Mouse (Mus musculus) embryonic facial prominence, embryonic 11.5 days (tissue): ENCODE data around the gene Zfp296. TPM values are rescaled to one million over a fixed set of nuclear protein-coding genes. Genes with fewer than 3 reads are reported as not detected.

Experiments
- ATAC-seq: fragments of 200-750 bp; cut with Nextera tagmentation; replicated peaks from 2 replicates; pipeline ENCODE4 v1.8.0; 2017; ENCODE audit warnings: low read depth; ENCODE audit not compliant: insufficient number of reproducible peaks, low FRiP score, low TSS enrichment
- DNase-seq: peaks from one replicate; pipeline ENCODE4 v3.0.0-alpha.2; 2015; ENCODE audit warnings: low spot score
- H3K27ac ChIP-seq: fragments of 300-500 bp; sonication (generic); replicated peaks from 2 replicates; pipeline ENCODE4 v1.5.1; 2014; ENCODE audit warnings: mild to moderate bottlenecking, low read depth, low read length, control low read depth
- H3K27me3 ChIP-seq: fragments of 300-500 bp; sonication (generic); 2 replicates; pipeline ENCODE4 v1.6.1; 2014; ENCODE audit warnings: mild to moderate bottlenecking, low read length, moderate library complexity, mixed read lengths; ENCODE audit not compliant: control insufficient read depth, insufficient read depth
- H3K36me3 ChIP-seq: fragments of 300-500 bp; sonication (generic); replicated peaks from 2 replicates; pipeline ENCODE4 v1.6.1; 2014; ENCODE audit warnings: low read depth, mild to moderate bottlenecking, low read length, moderate library complexity, mixed read lengths; ENCODE audit not compliant: control insufficient read depth, insufficient read depth
- H3K4me1 ChIP-seq: fragments of 300-500 bp; sonication (generic); 2 replicates; pipeline ENCODE4 v1.6.1; 2014; ENCODE audit warnings: low read length, mixed read lengths; ENCODE audit not compliant: control insufficient read depth, insufficient read depth
- H3K4me2 ChIP-seq: fragments of 300-500 bp; sonication (generic); 2 replicates; pipeline ENCODE4 v1.6.1; 2014; ENCODE audit warnings: low read depth, mild to moderate bottlenecking, control low read depth, low read length, moderate library complexity
- H3K4me3 ChIP-seq: fragments of 300-500 bp; sonication (generic); 2 replicates; pipeline ENCODE4 v1.5.1; 2014; ENCODE audit warnings: low read depth, low read length, control low read depth
- H3K9ac ChIP-seq: fragments of 300-500 bp; sonication (generic); replicated peaks from 2 replicates; pipeline ENCODE4 v1.6.1; 2014; ENCODE audit warnings: mild to moderate bottlenecking, control low read depth, low read length
- H3K9me3 ChIP-seq: fragments of 300-500 bp; sonication (generic); replicated peaks from 2 replicates; pipeline ENCODE4 v1.6.1; 2016; ENCODE audit warnings: mild to moderate bottlenecking, low read length, inconsistent platforms, mixed read lengths; ENCODE audit not compliant: control insufficient read depth
- WGBS: fragments of 180-500 bp; shearing (Covaris S2); extraction: QIAGEN DNeasy Blood & Tissue Kit; methylation state at CpG from one replicate; pipeline ENCODE4 v1.1.7; 2014; 5-methylcytosine and 5-hydroxymethylcytosine counted together
- polyA plus RNA-seq: library from polyadenylated mRNA; unstranded; fragments of >200 nt; fragmentation: Nextera tagmentation; extraction: Ambion mirVana; gene quantifications from 2 replicates; pipeline ENCODE4 v1.2.1, GENCODE M21; 2014

Gene Zfp296
- polyA plus RNA-seq, 1 experiment from 2014 or later, result 0.31 TPM

DNA sequence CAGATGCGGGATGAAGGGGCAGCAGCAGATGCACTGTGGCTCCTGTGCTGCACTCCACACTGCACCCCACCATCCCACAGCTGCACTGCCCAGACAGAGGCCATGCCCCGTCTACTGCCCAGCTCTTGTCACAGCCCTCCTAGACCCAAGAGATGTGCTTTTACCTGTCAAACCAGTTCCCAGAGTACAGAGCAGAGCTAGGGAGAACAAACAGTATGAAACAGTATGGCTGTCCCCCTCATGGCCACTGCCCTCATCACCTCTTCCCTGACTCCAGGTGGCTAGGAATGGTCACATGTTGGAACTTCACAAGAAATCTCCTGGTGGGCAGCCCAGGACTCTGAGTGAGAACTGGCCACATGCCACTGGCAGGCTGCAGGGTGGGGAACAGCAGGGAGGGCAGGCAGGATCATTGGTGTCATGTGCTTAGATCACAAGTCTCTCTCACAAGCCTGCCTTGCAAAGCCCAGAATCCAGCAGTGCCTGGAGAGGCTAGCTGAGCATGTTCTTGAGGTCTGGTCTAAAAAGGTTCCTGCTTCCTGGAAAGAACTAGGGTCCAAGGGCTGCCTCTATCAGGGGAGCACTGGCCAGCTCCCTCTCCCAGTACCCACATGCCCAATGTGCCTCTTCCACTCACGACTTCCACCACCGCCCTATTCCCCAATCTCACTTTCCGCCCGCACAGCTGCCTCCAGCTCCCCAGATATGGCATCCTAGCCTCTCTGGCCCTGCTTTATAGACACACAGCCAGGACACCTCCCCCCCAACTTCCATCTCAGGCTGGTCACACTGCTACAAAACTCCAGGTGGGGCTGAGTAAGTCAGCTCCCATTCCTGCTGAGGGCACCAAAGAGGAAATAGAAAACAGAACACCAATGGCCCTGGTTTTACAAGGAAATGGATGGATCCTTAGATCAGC, 18.8 kb upstream of the Zfp296 start:
- no peaks in the 10 kb centered on the region; the same call in 1 of the 2 replicates for H3K36me3 ChIP-seq
- no peak overlapping the region for H3K27ac ChIP-seq
- H3K9ac ChIP-seq, result no peak overlapping the region
- no peak for DNase-seq
- ATAC-seq, result no peak
- H3K4me2 ChIP-seq, result no peak overlapping the region
- no peaks in the 10 kb centered on the region for H3K27me3 ChIP-seq
- H3K4me3 ChIP-seq, result no peak overlapping the region
- H3K4me1 ChIP-seq, result peaks cover 12% of the 10 kb centered on the region
- 89% methylated on average over 6 of the region's 6 CpGs for WGBS
- no peaks in the 10 kb centered on the region for H3K9me3 ChIP-seq

DNA sequence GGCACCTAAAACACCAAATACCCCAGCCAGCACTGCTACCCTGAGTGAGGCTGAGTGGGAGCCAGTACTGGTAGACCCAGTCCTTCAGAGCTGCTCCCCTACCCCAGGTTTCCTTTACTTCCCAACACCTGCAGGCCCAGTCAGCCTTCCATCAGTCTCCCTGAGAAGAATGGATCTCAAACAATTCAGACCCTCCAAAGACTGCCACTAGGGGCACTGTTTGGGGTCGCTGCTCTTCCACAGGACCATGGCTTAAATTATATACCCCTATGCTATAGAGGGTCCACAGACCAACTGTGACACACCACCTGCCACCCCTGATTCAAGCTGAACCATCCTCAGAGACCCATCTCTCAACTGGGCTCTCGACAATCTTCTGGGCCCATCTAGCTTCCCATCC, 18.1 kb upstream of the Zfp296 start:
- Histone ChIP-seq H3K4me3 (no peak overlapping the region; the same call in 1 of the 2 replicates), H3K9me3 (no peaks in the 10 kb centered on the region), H3K27me3 (no peaks in the 10 kb centered on the region), H3K4me2 (no peak overlapping the region), H3K36me3 (no peaks in the 10 kb centered on the region; the same call in 1 of the 2 replicates), H3K27ac (no peak overlapping the region), H3K4me1 (peaks cover 12% of the 10 kb centered on the region), H3K9ac (no peak overlapping the region)
- DNase-seq (peak; percentile 73), ATAC-seq (no peak)
- WGBS, result 42% methylated on average over 2 of the region's 2 CpGs

DNA sequence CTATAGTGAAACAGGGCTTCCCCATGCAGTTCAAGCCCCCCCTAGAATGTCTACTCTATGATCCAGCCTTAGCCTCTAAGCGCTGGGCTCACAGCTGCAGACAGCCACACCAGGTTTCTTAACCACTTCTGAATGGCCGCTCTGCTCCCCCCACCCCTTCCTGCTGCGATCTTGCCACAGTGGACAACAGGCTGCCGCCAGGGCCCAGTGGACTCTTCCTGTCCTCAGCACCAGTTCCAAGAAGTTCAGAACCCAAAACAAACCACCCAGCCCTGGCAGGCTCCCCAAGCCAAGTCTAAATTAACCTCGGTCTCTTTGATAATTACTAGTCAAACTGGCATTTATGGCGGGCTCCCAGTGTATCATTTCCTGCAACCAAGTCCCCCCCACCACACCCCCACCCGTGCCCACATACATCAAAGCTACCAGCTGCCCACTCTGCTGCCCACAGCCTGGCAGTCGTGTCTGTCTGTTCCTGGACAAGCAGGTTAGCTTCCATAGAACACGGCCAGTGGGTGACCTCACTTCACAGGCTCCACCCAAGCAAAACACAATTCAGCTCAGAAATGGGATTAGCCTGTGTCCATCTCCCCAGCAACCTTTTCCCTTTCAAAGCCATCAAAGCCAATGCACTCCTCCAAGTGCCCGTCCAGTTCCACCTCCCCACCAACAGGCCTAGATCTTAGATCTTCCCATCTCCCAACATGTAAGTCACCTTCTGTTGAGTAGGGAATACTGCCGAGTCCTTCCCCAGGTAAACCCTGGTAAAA, 16.4 kb upstream of the Zfp296 start:
- Histone ChIP-seq H3K4me2 (peak overlapping the region; percentile 87), H3K27ac (no peak overlapping the region; the same call in 1 of the 2 replicates), H3K9me3 (no peaks in the 10 kb centered on the region), H3K4me1 (peaks cover 12% of the 10 kb centered on the region), H3K27me3 (no peaks in the 10 kb centered on the region), H3K9ac (peak overlapping the region; percentile 94), H3K36me3 (peaks cover 8% of the 10 kb centered on the region), H3K4me3 (peak overlapping the region; percentile 96)
- 29% methylated on average over 11 of the region's 11 CpGs for WGBS
- ATAC-seq, result no peak
- no peak for DNase-seq

DNA sequence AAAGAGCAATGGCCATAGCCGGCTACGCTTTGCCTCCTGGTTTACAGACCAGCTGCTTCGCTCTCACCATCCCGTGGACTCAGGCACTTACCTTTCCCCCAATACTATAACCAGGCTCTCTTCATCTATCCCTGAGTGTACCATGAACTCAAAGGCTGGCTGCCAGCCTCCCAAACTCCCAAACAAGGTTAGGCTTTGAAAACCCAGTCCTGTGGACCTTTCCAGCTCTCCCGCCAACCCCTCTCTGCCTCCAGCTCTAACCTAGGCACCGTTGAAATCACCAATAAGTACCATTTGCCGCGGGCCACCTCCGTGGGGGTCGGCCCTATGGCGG, 15.7 kb upstream of the Zfp296 start:
- Histone ChIP-seq H3K4me2 (peak overlapping the region; percentile 87), H3K4me1 (peaks cover 12% of the 10 kb centered on the region), H3K27me3 (no peaks in the 10 kb centered on the region), H3K27ac (no peak overlapping the region), H3K4me3 (peak overlapping the region; percentile 96), H3K36me3 (peaks cover 8% of the 10 kb centered on the region), H3K9me3 (no peaks in the 10 kb centered on the region), H3K9ac (peak overlapping the region; percentile 94)
- ATAC-seq (no peak; the same call in 1 of the 2 replicates), DNase-seq (no peak)
- 1% methylated on average over 11 of the region's 11 CpGs for WGBS

DNA sequence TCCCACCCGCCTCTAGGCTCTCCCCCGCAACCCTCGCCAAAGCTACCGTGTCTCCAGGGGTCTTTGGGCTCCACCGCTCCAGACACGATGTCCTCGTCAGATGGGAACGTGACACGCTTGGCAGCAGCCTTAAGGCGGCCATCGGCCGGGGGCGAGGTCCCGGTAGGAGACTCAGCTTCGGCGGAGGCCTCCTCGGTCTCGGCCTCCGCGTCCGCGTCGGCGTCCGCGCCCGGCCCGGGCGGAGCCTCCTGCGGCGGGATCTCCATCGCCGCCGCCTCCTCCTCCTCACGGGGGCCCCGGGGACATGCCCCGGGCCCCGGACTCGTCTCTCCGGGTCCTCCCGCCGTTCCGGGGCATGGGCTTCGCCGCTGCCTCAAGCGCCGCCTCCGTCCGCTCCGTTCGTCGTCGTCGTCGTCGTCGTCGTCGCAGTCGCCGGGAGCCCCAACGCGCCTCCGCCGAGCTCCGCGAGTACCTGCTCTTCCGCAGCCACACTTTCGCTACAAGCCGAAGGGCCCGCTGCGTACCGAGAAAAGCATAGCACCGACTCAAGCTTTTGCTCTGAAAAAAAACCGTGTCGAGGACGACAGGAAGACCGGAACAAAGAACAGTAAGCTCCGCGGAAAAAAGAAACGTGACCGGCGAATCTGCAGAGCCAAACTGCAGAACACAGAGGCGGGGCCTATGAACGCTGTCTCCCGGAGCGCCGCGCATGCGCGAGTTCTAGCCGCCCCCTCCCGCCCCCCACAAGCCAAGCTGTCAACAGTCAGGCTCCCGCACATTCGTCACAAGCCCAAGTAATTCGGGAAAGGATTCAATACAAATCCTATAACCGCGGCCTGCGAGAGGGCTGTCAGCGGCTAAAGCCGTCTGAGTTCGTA, 15.1 kb upstream of the Zfp296 start:
- Histone ChIP-seq H3K4me3 (peak overlapping the region; percentile 96), H3K36me3 (peaks cover 8% of the 10 kb centered on the region), H3K9ac (peak overlapping the region; percentile 94), H3K4me2 (peak overlapping the region; percentile 87), H3K4me1 (peaks cover 12% of the 10 kb centered on the region), H3K9me3 (no peaks in the 10 kb centered on the region), H3K27me3 (no peaks in the 10 kb centered on the region), H3K27ac (peak overlapping the region; percentile 78)
- ATAC-seq, result peak; percentile 37; the same call in 1 of the 2 replicates
- DNase-seq, result peak; percentile 96
- under 1% methylated on average over 102 of the region's 102 CpGs for WGBS

DNA sequence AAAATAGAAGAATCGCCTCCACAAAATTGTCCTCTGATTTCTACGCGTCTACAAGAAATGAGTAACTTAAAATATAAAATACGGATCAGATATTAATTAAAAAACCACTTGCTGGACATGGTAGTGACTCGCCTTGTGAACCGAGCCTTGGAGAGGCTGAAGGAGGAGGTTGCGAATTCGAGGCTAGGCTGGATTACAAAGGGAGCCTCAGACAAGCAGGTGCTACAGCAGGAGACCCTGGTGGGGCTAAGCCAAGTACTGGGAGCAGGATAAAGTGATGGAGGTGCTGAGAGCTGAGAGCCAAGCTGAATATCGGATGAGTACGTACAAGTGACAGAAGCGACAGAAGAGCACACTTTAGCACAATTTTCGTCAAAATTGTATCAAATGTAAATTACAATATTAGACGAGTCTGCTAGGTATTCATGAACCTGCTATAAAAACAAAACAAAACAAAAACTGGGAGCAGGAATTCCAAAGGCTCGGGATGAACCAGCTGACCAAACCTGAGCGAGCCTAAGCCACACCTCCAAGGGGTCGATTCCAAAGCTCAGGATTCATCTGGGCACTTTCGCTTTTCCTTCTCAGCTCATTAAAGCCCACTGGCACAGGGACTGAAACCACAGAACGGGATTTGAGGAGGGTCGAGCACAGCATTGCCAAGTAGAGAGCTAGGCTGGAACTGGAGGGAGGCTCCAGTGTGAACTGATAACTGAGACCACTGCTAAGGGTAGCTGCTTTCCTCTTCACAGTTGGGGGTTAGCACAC, 14.3 kb upstream of the Zfp296 start, which contains the start of gene Ppp1r37:
Gene Ppp1r37, minus strand, starts transcription at position 434 of the 768 bp plus-strand sequence.
- Histone ChIP-seq H3K9ac (peak within 1 kb of the TSS; percentile 94), H3K27me3 (no peaks in the 10 kb centered on the region), H3K36me3 (peaks cover 8% of the 10 kb centered on the region), H3K4me3 (peak within 1 kb of the TSS; percentile 96), H3K27ac (peak within 1 kb of the TSS; percentile 78), H3K4me1 (peaks cover 12% of the 10 kb centered on the region), H3K9me3 (no peaks in the 10 kb centered on the region), H3K4me2 (peak within 1 kb of the TSS; percentile 87)
- peak; percentile 62 for DNase-seq
- WGBS, result 4% methylated on average over 19 of the region's 19 CpGs
- no peak; the same call in 1 of the 2 replicates for ATAC-seq

DNA sequence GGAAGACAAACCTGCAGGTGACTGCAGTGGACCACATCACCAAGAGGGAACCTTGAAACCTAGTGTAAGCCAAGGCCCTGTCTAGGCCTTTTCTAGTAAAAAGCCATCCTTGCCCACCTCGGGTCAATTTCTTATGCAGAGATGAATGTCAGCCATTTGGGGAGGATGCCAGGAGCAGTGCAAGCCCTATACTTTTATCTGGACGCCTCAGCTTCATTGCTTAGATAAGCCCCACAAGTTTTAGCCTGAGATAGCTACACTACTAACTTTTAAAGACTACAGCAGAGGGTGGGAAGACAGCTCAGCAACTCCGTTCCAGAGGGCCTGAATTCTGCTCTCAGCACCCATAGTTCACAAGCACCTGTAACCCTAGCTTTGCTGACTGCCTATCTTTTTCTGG, 13.2 kb upstream of the Zfp296 start:
- DNase-seq (no peak), ATAC-seq (no peak)
- peaks cover 8% of the 10 kb centered on the region for H3K36me3 ChIP-seq
- H3K9me3 ChIP-seq, result no peaks in the 10 kb centered on the region
- no peak overlapping the region for H3K4me2 ChIP-seq
- 83% methylated on average over 3 of the region's 3 CpGs for WGBS
- H3K27me3 ChIP-seq, result no peaks in the 10 kb centered on the region
- H3K9ac ChIP-seq, result no peak overlapping the region
- peaks cover 12% of the 10 kb centered on the region for H3K4me1 ChIP-seq
- H3K4me3 ChIP-seq, result no peak overlapping the region
- no peak overlapping the region for H3K27ac ChIP-seq
